Mouse (Mus musculus): Measurements from ENCODE around the gene Nprl2.

DNA sequence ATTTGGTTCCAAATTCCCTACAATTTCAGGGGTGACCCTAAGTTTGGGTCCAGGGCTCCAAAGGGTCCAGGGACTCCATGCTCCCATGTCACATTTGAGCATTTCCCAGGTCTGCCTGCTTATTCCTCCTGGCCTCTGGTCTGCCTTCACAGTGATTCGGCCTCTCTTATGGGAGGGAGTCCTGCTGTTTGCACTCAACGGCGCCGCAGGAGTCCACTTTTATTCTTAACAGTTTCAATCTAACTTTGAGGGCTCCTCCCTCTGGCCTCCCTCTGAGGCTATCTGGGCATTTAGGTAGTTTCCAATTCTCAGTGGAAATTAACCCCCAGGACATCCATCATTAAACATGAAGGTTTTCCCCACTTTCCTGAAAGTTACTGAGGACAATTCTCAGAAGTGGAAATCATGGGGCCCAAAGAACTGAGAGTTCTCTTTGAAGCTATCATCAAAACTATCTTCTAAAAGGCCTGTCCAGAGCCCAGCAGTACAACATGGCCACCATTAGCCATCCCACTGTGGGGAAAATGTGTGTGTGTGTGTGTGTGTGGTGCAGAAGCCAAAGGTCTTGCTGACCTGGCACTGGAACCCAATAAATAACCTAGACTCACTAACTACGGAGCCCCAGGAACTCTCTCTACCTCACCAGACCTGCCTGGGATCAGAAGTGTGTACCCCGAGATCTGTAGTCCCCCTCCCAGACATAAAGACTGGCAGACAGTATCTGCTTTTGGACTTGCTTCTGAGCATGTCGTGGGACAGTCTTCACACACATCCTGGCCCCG, 52.4 kb downstream of the Nprl2 start:
- TF ChIP-seq POLR2A (IDR thresholded peaks at IDR 0.05; ENCODE audit: extremely low read depth, insufficient read depth, low read length) (no peak), CTCF (IDR thresholded peaks at IDR 0.05; ENCODE audit: extremely low read depth, insufficient read depth, low read length) (no peak)
